Mouse (Mus musculus): ENCODE results near the gene Cenpv. TPM values are rescaled to one million over a fixed set of nuclear protein-coding genes. Genes with fewer than 3 reads are reported as not detected.

Gene Cenpv
- polyA plus RNA-seq, 1 experiment from 2014 or later, result 19.6 TPM

GRCm38 (mm10) chr11:62498802-62499201 is 40.3 kb downstream of the Cenpv start:
- no peak for DNase-seq
- Histone ChIP-seq H3K4me3 (replicated peaks) (no peak overlapping the region), H3K27ac (no peak overlapping the region), H3K27me3 (no peaks in the 10 kb centered on the region), H3K9me3 (replicated peaks) (no peaks in the 10 kb centered on the region), H3K4me1 (replicated peaks) (peaks cover 25% of the 10 kb centered on the region), H3K36me3 (no peaks in the 10 kb centered on the region), H3K9ac (no peak overlapping the region), H3K4me2 (no peak overlapping the region)
- 74% methylated on average over 2 of the region's 2 CpGs for WGBS (ENCODE audit: insufficient replicate concordance)
- no peak for ATAC-seq (ENCODE audit: low read depth)

GRCm38 (mm10) chr11:62497181-62497580 is 41.9 kb downstream of the Cenpv start:
- 48% methylated on average over 3 of the region's 3 CpGs for WGBS (ENCODE audit: insufficient replicate concordance)

DNA sequence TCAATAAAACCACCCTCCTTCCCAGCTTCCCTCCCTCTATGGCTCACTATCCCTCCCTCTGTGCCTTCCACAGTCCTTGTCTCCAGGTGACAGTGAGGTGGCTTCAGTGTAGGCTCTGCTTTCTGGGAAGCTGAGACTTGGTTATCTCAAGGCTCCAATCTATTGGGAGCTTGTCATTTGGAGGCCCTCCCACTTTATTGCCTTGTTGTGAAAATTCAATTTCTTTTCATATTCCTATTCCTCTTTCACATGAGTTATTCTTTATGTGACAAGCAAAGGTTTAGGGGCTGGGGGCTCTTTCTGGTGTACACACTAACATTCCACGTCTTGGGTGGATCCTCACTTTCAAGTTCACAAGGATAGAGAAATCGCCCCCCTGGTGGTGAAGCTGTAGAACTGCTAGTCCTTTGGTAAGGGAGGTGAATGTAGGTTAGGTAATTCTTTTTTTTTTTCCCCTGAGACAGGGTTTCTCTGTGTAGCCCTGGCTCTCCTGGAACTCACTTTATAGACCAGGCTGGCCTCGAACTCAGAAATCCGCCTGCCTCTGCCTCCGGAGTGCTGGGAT is 42.8 kb downstream of the Cenpv start:
- H3K36me3 ChIP-seq, result no peaks in the 10 kb centered on the region
- no peak overlapping the region for H3K4me2 ChIP-seq
- H3K27me3 ChIP-seq, result no peaks in the 10 kb centered on the region
- H3K27ac ChIP-seq, result no peak overlapping the region
- H3K9me3 ChIP-seq (replicated peaks), result no peaks in the 10 kb centered on the region
- DNase-seq, result peak; percentile 24
- peaks cover 25% of the 10 kb centered on the region for H3K4me1 ChIP-seq (replicated peaks)
- ATAC-seq (ENCODE audit: low read depth), result no peak
- no peak overlapping the region for H3K9ac ChIP-seq
- WGBS (ENCODE audit: insufficient replicate concordance), result 30% methylated on average over 5 of the region's 5 CpGs
- H3K4me3 ChIP-seq (replicated peaks), result no peak overlapping the region

More at GRCm38 (mm10) chr11:62497181-62497580, 41.9 kb downstream of the Cenpv start:
- H3K4me2 ChIP-seq, result no peak overlapping the region
- H3K27me3 ChIP-seq, result no peaks in the 10 kb centered on the region
- no peak for ATAC-seq (ENCODE audit: low read depth)
- no peak overlapping the region for H3K9ac ChIP-seq
- H3K36me3 ChIP-seq, result no peaks in the 10 kb centered on the region
- peaks cover 25% of the 10 kb centered on the region for H3K4me1 ChIP-seq (replicated peaks)
- no peaks in the 10 kb centered on the region for H3K9me3 ChIP-seq (replicated peaks)
- H3K27ac ChIP-seq, result no peak overlapping the region
- no peak overlapping the region for H3K4me3 ChIP-seq (replicated peaks)
- no peak for DNase-seq

- WGBS (ENCODE audit: insufficient replicate concordance), result 52% methylated on average over 8 of the region's 10 CpGs
- DNase-seq, result no peak
- Histone ChIP-seq H3K9me3 (replicated peaks) (no peaks in the 10 kb centered on the region), H3K27ac (peak overlapping the region; percentile 60), H3K4me1 (replicated peaks) (peaks cover 25% of the 10 kb centered on the region), H3K4me2 (0 out of 2 replicates have a peak overlapping the region, but pooled peaks have one; percentile 6), H3K9ac (no peak overlapping the region), H3K4me3 (replicated peaks) (no peak overlapping the region), H3K27me3 (no peaks in the 10 kb centered on the region), H3K36me3 (no peaks in the 10 kb centered on the region)
- peak; percentile 56 for ATAC-seq (ENCODE audit: low read depth)
Measured at GRCm38 (mm10) chr11:62495276-62495801, 43.7 kb downstream of the Cenpv start.

- Histone ChIP-seq H3K27me3 (no peaks in the 10 kb centered on the region), H3K4me1 (replicated peaks) (peaks cover 25% of the 10 kb centered on the region), H3K4me3 (replicated peaks) (no peak overlapping the region), H3K36me3 (no peaks in the 10 kb centered on the region), H3K27ac (peak overlapping the region; percentile 60), H3K9me3 (replicated peaks) (no peaks in the 10 kb centered on the region), H3K9ac (no peak overlapping the region), H3K4me2 (0 out of 2 replicates have a peak overlapping the region, but pooled peaks have one; percentile 6)
- ATAC-seq (ENCODE audit: low read depth) (peak; percentile 63), DNase-seq (no peak)
- WGBS (ENCODE audit: insufficient replicate concordance), result 21% methylated on average over 6 of the region's 6 CpGs
Measured at GRCm38 (mm10) chr11:62494754-62495275, 44.2 kb downstream of the Cenpv start.

DNA sequence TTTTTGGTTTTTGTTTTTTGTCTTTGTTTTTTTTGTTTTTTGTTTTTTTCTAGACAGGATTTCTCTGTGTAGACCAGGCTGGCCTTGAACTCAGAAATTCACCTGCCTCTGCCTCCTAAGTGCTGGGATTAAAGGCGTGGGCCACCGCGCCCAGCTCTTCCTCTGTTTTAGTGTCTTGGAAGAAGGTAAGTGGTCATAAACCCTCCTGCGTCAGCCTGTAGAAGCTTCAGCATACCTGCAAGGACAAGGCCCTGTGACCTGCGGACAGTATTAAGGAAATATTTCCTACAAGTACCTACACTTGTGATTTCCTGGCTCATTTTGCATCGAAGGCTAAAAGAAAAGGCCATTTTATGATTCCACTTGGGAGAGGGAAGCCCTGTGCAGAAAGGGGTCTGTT is 45.4 kb downstream of the Cenpv start:
- Histone ChIP-seq H3K27me3 (no peaks in the 10 kb centered on the region), H3K4me1 (replicated peaks) (peaks cover 25% of the 10 kb centered on the region), H3K9me3 (replicated peaks) (no peaks in the 10 kb centered on the region), H3K36me3 (no peaks in the 10 kb centered on the region), H3K9ac (no peak overlapping the region), H3K4me3 (replicated peaks) (no peak overlapping the region), H3K4me2 (no peak overlapping the region), H3K27ac (no peak overlapping the region)
- DNase-seq, result no peak
- no peak for ATAC-seq (ENCODE audit: low read depth)
- WGBS (ENCODE audit: insufficient replicate concordance), result 85% methylated on average over 6 of the region's 6 CpGs

DNA sequence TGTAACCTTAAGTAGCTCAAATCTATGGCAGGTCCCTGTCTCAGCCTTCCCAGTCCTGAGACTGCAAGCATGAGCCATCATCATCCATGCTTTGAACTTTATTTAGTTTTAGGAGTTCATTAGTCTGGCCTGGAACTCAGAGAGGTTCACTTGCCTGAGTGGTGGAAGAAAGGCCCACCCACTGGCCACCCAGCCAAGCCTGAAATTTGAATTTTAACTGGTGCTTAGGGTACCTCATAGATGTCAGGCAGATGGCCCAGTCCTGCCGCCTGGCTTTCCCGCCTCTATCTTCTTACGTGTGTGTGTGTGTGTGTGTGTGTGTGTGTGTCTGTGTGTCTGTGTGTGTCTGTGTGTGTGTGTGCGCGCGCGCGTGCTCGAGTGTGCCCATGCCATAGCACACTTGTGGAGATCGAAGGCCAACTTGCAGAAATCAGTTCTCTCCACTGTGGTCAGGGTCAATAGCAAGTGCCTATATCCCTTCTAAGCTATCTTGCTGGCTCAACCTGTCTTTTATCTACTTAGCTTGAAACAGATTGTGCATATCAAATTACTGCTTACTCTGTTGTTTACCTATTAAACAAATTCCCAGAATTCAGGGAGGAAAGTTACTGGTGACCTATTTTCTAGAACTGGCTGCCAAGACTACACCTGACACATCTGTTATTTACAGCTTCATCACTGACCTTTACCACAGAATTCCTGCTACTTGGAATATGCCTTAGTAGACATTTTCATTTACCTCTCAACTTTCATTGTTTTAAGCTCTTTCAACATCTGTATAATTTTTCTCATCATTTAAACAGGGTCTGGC is 51.3 kb downstream of the Cenpv start:
- H3K4me1 ChIP-seq (replicated peaks), result peaks cover 18% of the 10 kb centered on the region
- 91% methylated on average over 10 of the region's 10 CpGs for WGBS (ENCODE audit: insufficient replicate concordance)
- no peak overlapping the region for H3K9ac ChIP-seq
- ATAC-seq (ENCODE audit: low read depth) (no peak), DNase-seq (no peak)
- no peak overlapping the region for H3K4me2 ChIP-seq
- no peak overlapping the region for H3K27ac ChIP-seq
- no peaks in the 10 kb centered on the region for H3K27me3 ChIP-seq
- no peaks in the 10 kb centered on the region for H3K9me3 ChIP-seq (replicated peaks)
- no peak overlapping the region for H3K4me3 ChIP-seq (replicated peaks)
- no peaks in the 10 kb centered on the region for H3K36me3 ChIP-seq

DNA sequence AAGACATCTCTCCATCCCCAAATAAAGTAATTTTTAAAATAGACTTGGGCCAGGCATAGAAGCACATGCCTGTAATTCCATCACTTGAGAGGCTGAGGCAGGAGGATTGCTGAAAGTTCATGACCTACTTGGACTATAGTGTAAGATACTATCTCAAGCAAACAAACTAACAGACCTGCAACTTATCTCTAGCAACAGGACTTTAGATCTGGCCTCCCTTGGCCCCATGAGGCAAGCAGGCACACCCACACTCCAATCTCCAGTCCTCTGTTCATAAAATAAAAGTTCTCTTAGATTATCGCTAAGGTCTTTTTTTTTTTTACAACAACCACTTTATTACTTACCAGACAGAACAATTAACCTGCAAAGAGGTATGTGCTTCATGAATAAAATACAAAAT is 52.1 kb downstream of the Cenpv start:
- Histone ChIP-seq H3K27ac (peak overlapping the region; percentile 14; the same call in 1 of the 2 replicates), H3K4me2 (no peak overlapping the region)

DNA sequence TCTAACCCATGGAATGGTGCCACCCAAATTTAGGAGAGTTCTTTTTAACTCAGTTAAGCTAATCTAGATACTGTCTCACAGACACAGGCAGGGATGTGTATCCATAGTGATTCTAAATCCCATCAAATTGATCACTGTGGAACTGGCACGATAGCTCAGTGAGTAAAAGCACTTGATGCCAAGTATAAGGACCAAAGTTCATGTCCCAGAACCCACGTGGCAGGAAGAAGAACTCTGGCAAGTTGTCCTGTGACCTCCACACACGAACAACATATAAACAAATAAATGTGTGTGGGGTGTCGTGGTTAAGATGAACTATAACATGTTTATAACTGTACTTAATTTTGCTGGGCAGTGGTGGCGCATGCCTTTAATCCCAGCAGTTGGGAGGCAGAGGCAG is 59.5 kb downstream of the Cenpv start:
- DNase-seq (no peak), ATAC-seq (ENCODE audit: low read depth) (no peak)
- Histone ChIP-seq H3K4me1 (replicated peaks) (no peaks in the 10 kb centered on the region), H3K27me3 (no peaks in the 10 kb centered on the region), H3K9ac (no peak overlapping the region), H3K4me2 (no peak overlapping the region), H3K9me3 (replicated peaks) (no peaks in the 10 kb centered on the region), H3K36me3 (no peaks in the 10 kb centered on the region), H3K27ac (no peak overlapping the region), H3K4me3 (replicated peaks) (no peak overlapping the region)
- WGBS (ENCODE audit: insufficient replicate concordance), result 73% methylated on average over 5 of the region's 5 CpGs

More for the DNA sequence above, 52.1 kb downstream of the Cenpv start:
- ATAC-seq (ENCODE audit: low read depth), result peak; percentile 75
- H3K4me1 ChIP-seq (replicated peaks), result peaks cover 18% of the 10 kb centered on the region
- DNase-seq, result peak; percentile 23
- 41% methylated on average over 1 of the region's 1 CpGs for WGBS (ENCODE audit: insufficient replicate concordance)
- H3K36me3 ChIP-seq, result no peaks in the 10 kb centered on the region
- no peak overlapping the region for H3K4me3 ChIP-seq (replicated peaks)
- H3K9me3 ChIP-seq (replicated peaks), result no peaks in the 10 kb centered on the region
- H3K9ac ChIP-seq, result no peak overlapping the region
- no peaks in the 10 kb centered on the region for H3K27me3 ChIP-seq

DNA sequence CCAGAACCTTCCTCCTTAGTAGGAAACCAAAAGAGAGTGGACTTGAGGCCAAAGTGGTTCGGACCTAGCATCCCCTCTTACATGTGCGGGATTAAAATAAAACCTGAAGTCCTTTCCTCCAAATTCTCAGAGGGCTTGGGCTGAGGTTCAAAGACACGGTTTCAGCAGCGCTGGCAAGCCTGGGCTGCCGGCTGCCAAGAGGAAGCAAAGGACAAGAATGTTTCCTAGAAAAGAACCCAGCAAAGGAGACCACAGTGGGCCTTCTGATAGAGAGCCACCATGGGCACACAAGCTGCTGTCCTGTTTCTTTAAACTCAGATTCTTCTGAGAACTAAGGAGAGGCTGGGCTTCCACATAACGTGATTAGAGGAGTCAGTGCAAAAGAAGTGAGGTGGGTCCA is 60.1 kb downstream of the Cenpv start:
- DNase-seq, result no peak
- Histone ChIP-seq H3K27ac (no peak overlapping the region), H3K4me1 (replicated peaks) (no peaks in the 10 kb centered on the region), H3K9me3 (replicated peaks) (no peaks in the 10 kb centered on the region), H3K4me3 (replicated peaks) (no peak overlapping the region), H3K4me2 (no peak overlapping the region), H3K36me3 (no peaks in the 10 kb centered on the region), H3K27me3 (no peaks in the 10 kb centered on the region), H3K9ac (no peak overlapping the region)
- ATAC-seq (ENCODE audit: low read depth), result no peak
- WGBS (ENCODE audit: insufficient replicate concordance), result 50% methylated on average over 6 of the region's 6 CpGs

GRCm38 (mm10) chr11:62476156-62476555 is 62.9 kb downstream of the Cenpv start:
- DNase-seq (no peak), ATAC-seq (ENCODE audit: low read depth) (no peak)
- no peak overlapping the region for H3K9ac ChIP-seq
- no peaks in the 10 kb centered on the region for H3K27me3 ChIP-seq
- no peak overlapping the region for H3K4me2 ChIP-seq
- no peaks in the 10 kb centered on the region for H3K9me3 ChIP-seq (replicated peaks)
- WGBS (ENCODE audit: insufficient replicate concordance), result 88% methylated on average over 4 of the region's 4 CpGs
- no peaks in the 10 kb centered on the region for H3K4me1 ChIP-seq (replicated peaks)
- no peak overlapping the region for H3K4me3 ChIP-seq (replicated peaks)
- no peaks in the 10 kb centered on the region for H3K36me3 ChIP-seq
- no peak overlapping the region for H3K27ac ChIP-seq

Measured in liver, embryonic 13.5 days (tissue).